Mouse (Mus musculus) yolk sac, embryonic 10.5 days (tissue): ENCODE results near the gene Ehd2.

Experiments used
- DNase-seq: peaks from one replicate; pipeline ENCODE4 v3.0.0-alpha.2; 2017; ENCODE audit warnings: low spot score

Ehd2 gene

GRCm38 (mm10) chr7:15907971-15908590 is 59.3 kb downstream of the Ehd2 start:
- no peak for DNase-seq

DNA sequence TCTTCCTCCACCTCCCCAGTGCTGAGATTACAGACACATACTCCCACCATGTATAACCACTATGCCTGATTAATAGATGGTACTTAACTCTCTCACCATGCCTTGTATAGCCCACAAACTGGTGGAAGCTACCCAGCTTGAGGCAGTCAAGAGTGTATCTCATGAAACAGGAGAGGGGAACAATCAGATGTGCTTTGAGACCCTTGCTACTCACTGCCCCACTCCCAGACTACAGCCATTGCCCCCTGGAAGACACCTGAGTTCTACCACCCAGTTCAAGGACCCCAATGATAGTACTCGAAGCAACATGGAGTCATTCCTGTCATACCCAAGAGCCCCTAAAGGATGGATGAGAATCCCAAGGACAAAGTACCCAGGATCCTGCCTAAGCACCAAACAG is 60.8 kb downstream of the Ehd2 start:
- DNase-seq = no peak

GRCm38 (mm10) chr7:15905861-15906260 is 61.5 kb downstream of the Ehd2 start:
- no peak for DNase-seq

DNA sequence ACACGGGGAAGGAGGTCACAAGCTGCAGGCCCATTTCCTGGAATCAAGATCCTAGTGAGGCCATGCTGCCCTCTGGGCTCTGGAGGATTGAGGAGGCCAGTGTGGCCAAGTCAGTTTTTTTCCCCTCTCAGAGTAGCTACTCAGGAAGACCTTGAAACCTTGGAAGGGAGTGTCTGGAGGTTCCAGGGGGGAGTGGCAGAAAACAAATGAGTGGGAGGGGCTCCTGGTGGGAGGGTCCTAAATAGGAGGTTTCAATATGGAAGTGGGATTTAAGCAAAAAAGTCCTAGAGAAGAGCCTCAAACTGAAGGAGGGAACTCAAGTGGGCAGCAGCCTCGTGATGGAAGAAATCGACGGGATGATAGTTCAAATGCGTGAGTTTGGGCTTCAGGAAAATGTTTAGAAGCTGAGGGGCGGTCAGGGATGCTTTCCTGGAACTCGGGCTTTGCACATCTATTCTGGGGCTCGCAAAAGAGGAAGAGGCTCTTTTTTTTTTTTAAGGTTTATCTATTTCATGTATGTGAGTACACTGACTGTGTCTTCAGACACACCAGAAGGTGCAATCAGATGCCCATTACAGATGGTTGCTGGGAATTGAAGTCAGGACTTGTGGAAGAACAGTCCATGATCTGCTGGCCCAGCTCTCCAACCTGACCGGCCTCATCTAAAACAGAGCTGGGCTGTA is 65.9 kb downstream of the Ehd2 start:
- no peak for DNase-seq
